Mouse (Mus musculus): ENCODE measurements around the gene Pard3b. TPM values are rescaled to one million over a fixed set of nuclear protein-coding genes. Genes with fewer than 3 reads are reported as not detected.

The Pard3b gene
- polyA plus RNA-seq, 1 experiment from 2014 or later: 27.7 TPM

DNA sequence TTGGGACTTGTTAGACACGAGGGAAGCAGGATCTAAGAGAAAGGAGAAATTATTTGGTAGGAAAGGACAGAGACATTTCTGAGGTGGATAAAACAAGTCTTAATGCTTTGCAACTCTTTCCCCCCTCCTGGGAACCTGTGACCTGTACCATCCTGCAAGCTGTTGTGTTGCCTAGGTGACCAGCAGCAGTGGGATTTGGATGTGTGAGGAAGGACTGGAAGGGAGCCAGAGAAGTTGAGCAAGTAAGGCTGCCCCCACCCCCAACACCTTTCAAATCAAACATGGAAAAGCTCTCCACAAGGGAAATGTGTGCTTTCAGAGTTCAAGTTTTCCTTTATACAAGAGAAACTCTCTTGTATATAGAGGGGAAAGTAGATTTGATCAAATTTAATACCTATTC is 595.4 kb downstream of the Pard3b start:
- Histone ChIP-seq H3K27me3 (replicated peaks) (no peaks in the 10 kb centered on the region), H3K4me2 (replicated peaks) (no peak overlapping the region), H3K36me3 (no peaks in the 10 kb centered on the region), H3K4me1 (replicated peaks) (no peaks in the 10 kb centered on the region), H3K9ac (no peak overlapping the region), H3K27ac (no peak overlapping the region), H3K4me3 (replicated peaks) (no peak overlapping the region), H3K9me3 (no peaks in the 10 kb centered on the region)
- no peak for ATAC-seq
- 54% methylated on average over 1 of the region's 1 CpGs for WGBS

- Histone ChIP-seq H3K9me3 (no peaks in the 10 kb centered on the region), H3K27me3 (replicated peaks) (no peaks in the 10 kb centered on the region), H3K27ac (no peak overlapping the region), H3K36me3 (no peaks in the 10 kb centered on the region), H3K4me1 (replicated peaks) (no peaks in the 10 kb centered on the region), H3K4me3 (replicated peaks) (no peak overlapping the region), H3K9ac (no peak overlapping the region), H3K4me2 (replicated peaks) (no peak overlapping the region)
- WGBS: 92% methylated on average over 5 of the region's 5 CpGs
- ATAC-seq: no peak
Measured at GRCm38 (mm10) chr1:62235121-62235520, 596.5 kb downstream of the Pard3b start.

DNA sequence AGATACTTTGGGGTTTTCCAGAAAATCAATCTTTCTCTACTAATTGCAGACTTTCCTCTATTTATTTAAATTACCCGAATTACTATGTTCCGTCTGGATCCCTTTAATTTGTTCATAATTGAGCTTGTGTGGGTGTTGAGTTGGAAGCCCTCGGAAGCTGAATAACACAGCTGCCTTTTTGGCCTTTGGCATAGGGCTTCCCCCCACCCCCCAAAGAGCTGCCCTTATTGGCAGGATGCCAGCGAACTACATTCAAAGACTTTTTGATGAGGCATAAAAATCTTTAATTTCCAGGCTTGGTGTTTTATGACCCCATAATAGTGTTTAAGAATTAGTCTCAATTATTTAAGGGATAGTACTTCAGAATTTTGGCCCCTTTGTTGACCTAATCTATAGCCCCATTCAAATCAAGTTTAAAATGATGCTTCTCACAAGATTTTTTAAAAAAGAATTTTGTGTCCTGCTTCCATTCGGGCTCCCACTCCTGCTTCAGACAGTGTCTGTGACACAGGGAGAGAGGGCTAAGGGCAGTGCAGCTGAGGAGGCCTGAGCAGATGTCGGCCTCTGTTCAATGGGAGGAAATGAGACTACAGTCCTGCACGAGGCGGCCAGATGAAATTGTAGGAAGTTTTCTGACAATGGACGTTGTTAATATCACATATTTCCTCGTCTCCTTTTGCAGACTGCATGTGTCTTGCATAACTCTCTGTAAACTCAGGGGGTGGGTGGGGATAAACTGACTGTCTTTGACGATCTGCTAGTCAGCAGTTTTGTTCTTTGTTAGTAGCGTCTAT is 605.8 kb downstream of the Pard3b start:
- no peaks in the 10 kb centered on the region for H3K36me3 ChIP-seq
- no peaks in the 10 kb centered on the region for H3K4me1 ChIP-seq (replicated peaks)
- no peak overlapping the region for H3K4me2 ChIP-seq (replicated peaks)
- 42% methylated on average over 12 of the region's 12 CpGs for WGBS
- ATAC-seq: no peak
- H3K4me3 ChIP-seq (replicated peaks): no peak overlapping the region
- no peak overlapping the region for H3K9ac ChIP-seq
- H3K27me3 ChIP-seq (replicated peaks): no peaks in the 10 kb centered on the region
- no peaks in the 10 kb centered on the region for H3K9me3 ChIP-seq
- no peak overlapping the region for H3K27ac ChIP-seq

DNA sequence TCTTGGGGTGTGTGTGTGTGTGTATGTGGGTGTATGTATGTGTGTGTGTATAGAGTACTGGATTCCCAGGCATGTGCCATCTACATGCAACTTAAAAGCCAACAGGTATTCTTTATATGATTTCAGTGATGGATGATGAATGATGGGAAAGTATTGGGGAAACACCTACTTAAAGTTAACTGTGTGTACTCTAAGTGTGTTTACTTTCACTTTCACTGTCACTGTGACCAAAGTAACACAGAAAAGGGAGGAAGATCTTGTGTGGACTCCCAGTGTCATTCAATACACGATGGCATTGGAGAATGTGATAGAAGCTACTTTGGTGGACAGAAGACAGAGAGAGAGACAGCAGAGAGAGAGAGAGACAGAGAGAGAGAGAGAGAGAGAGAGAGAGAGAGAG is 613.8 kb downstream of the Pard3b start:
- H3K9ac ChIP-seq: no peak overlapping the region
- H3K36me3 ChIP-seq: no peaks in the 10 kb centered on the region
- no peaks in the 10 kb centered on the region for H3K4me1 ChIP-seq (replicated peaks)
- H3K27me3 ChIP-seq (replicated peaks): no peaks in the 10 kb centered on the region
- H3K4me2 ChIP-seq (replicated peaks): no peak overlapping the region
- no peak overlapping the region for H3K4me3 ChIP-seq (replicated peaks)
- 94% methylated on average over 1 of the region's 1 CpGs for WGBS
- no peaks in the 10 kb centered on the region for H3K9me3 ChIP-seq
- H3K27ac ChIP-seq: no peak overlapping the region
- ATAC-seq: no peak

GRCm38 (mm10) chr1:62254316-62254715 is 615.7 kb downstream of the Pard3b start:
- Histone ChIP-seq H3K9ac (no peak overlapping the region), H3K36me3 (no peaks in the 10 kb centered on the region), H3K27me3 (replicated peaks) (no peaks in the 10 kb centered on the region), H3K27ac (no peak overlapping the region), H3K4me2 (replicated peaks) (no peak overlapping the region), H3K4me1 (replicated peaks) (no peaks in the 10 kb centered on the region), H3K9me3 (no peaks in the 10 kb centered on the region), H3K4me3 (replicated peaks) (no peak overlapping the region)
- 75% methylated on average over 4 of the region's 4 CpGs for whole genome bisulfite sequencing
- ATAC-seq: no peak

GRCm38 (mm10) chr1:62254888-62255287 is 616.3 kb downstream of the Pard3b start:
- Histone ChIP-seq H3K4me1 (replicated peaks) (no peaks in the 10 kb centered on the region), H3K4me2 (replicated peaks) (no peak overlapping the region), H3K36me3 (no peaks in the 10 kb centered on the region), H3K4me3 (replicated peaks) (no peak overlapping the region), H3K9me3 (no peaks in the 10 kb centered on the region), H3K9ac (no peak overlapping the region), H3K27me3 (replicated peaks) (no peaks in the 10 kb centered on the region), H3K27ac (no peak overlapping the region)
- WGBS: 87% methylated on average over 1 of the region's 1 CpGs
- ATAC-seq: no peak

DNA sequence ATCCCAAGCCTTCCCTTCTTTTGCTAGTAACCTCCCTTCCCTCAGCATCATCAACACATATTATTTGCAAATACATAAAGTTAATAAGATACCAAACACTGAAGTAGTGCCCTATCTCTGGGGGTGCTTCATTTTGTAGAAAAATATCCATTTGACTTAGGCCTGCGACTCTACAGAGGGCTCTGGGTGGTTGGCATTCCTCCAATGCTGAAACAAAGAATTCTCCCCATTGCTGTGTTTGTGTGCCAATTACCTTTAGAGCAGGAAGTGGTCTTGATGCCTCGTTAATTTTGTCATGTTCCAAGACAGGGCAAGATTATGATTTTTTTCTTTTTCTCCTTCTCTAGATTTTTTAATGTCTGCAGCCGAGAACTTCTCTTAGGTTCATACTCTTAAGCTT is 637.8 kb downstream of the Pard3b start:
- no peaks in the 10 kb centered on the region for H3K4me1 ChIP-seq (replicated peaks)
- no peaks in the 10 kb centered on the region for H3K9me3 ChIP-seq
- H3K36me3 ChIP-seq: no peaks in the 10 kb centered on the region
- H3K27ac ChIP-seq: no peak overlapping the region
- 83% methylated on average over 3 of the region's 3 CpGs for WGBS
- no peak overlapping the region for H3K9ac ChIP-seq
- no peak overlapping the region for H3K4me2 ChIP-seq (replicated peaks)
- no peak for ATAC-seq
- no peak overlapping the region for H3K4me3 ChIP-seq (replicated peaks)
- H3K27me3 ChIP-seq (replicated peaks): no peaks in the 10 kb centered on the region

GRCm38 (mm10) chr1:62278586-62278985 is 640.0 kb downstream of the Pard3b start:
- Histone ChIP-seq H3K9ac (no peak overlapping the region), H3K4me3 (replicated peaks) (no peak overlapping the region), H3K27me3 (replicated peaks) (no peaks in the 10 kb centered on the region), H3K4me2 (replicated peaks) (no peak overlapping the region), H3K36me3 (no peaks in the 10 kb centered on the region), H3K9me3 (no peaks in the 10 kb centered on the region), H3K27ac (no peak overlapping the region), H3K4me1 (replicated peaks) (no peaks in the 10 kb centered on the region)
- WGBS: 69% methylated on average over 1 of the region's 1 CpGs
- ATAC-seq: no peak

GRCm38 (mm10) chr1:62280586-62280985 is 642.0 kb downstream of the Pard3b start:
- ATAC-seq: no peak

GRCm38 (mm10) chr1:62282835-62283234 is 644.2 kb downstream of the Pard3b start:
- Histone ChIP-seq H3K9ac (no peak overlapping the region), H3K27ac (no peak overlapping the region), H3K4me1 (replicated peaks) (no peaks in the 10 kb centered on the region), H3K27me3 (replicated peaks) (no peaks in the 10 kb centered on the region), H3K9me3 (no peaks in the 10 kb centered on the region), H3K4me3 (replicated peaks) (no peak overlapping the region), H3K36me3 (no peaks in the 10 kb centered on the region), H3K4me2 (replicated peaks) (no peak overlapping the region)
- ATAC-seq: no peak
- 66% methylated on average over 6 of the region's 6 CpGs for WGBS

More at GRCm38 (mm10) chr1:62280586-62280985, 642.0 kb downstream of the Pard3b start:
- H3K27me3 ChIP-seq (replicated peaks): no peaks in the 10 kb centered on the region
- no peak overlapping the region for H3K27ac ChIP-seq
- H3K4me1 ChIP-seq (replicated peaks): no peaks in the 10 kb centered on the region
- H3K4me3 ChIP-seq (replicated peaks): no peak overlapping the region
- H3K36me3 ChIP-seq: no peaks in the 10 kb centered on the region
- no peak overlapping the region for H3K9ac ChIP-seq
- no peak overlapping the region for H3K4me2 ChIP-seq (replicated peaks)
- no peaks in the 10 kb centered on the region for H3K9me3 ChIP-seq

DNA sequence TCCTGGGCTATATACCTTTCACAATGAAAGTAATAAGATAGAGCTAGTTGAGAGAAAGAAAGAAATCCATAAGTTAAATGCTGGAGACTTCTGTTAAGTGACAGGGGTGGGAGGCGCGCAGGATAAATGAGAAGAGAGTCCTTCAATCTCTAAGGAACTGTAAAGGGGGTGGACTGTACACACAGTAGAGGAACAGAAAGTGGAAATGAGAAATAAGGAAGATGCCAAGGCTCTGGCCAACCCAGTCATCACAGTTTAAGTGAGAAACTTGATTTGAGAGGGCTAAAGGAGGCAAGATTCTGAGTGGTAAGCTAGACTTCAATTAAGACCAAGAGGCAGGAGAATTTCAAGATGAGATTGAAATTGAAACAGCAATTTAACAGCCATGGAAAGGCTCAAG is 645.0 kb downstream of the Pard3b start:
- WGBS: 96% methylated on average over 2 of the region's 2 CpGs
- Histone ChIP-seq H3K27me3 (replicated peaks) (no peaks in the 10 kb centered on the region), H3K4me3 (replicated peaks) (no peak overlapping the region), H3K4me2 (replicated peaks) (no peak overlapping the region), H3K36me3 (no peaks in the 10 kb centered on the region), H3K4me1 (replicated peaks) (no peaks in the 10 kb centered on the region), H3K9ac (no peak overlapping the region), H3K9me3 (no peaks in the 10 kb centered on the region), H3K27ac (no peak overlapping the region)
- no peak for ATAC-seq

DNA sequence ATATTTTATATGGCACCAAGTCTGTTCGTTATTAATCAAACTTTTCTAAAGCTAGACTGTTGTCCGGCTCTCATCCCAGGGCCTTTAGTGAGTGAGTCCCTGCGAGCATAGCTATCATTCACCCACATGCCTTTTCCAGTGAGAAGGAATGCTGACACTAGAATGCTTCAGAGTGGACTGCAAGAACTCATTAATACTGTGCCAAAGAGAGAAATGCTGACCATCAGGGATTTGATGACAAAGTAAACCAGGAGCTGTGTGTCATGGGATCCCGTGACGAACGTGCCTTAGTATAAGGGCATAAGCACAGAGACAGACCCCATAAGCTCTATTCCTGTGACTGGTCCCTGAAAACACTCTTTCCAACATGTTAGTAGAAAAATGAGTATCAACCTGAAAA is 670.8 kb downstream of the Pard3b start:
- 74% methylated on average over 6 of the region's 6 CpGs for WGBS
- Histone ChIP-seq H3K4me2 (replicated peaks) (no peak overlapping the region), H3K27ac (no peak overlapping the region), H3K27me3 (replicated peaks) (no peaks in the 10 kb centered on the region), H3K9me3 (no peaks in the 10 kb centered on the region), H3K4me3 (replicated peaks) (no peak overlapping the region), H3K4me1 (replicated peaks) (no peaks in the 10 kb centered on the region), H3K36me3 (no peaks in the 10 kb centered on the region), H3K9ac (no peak overlapping the region)
- no peak for ATAC-seq

DNA sequence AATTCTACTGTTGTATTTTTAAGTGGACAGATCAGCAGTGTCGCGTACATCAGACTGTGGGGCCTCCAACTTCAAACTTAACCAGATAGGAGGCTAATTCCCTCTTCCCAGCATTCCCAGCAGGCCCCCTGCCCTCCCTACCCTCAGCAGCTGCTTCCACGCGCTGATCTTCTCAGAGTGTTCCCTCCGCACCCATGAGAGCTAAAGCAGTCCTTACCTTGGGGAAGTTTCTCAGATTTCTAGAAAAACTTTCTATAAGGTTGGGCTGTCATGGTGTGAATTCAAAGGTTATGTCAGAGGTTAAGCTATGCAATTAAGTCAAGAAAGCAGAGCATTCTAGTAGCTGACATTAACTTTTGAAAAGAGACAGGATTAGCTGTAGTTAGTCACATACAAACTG is 686.6 kb downstream of the Pard3b start:
- no peaks in the 10 kb centered on the region for H3K36me3 ChIP-seq
- no peak overlapping the region for H3K4me2 ChIP-seq (replicated peaks)
- no peaks in the 10 kb centered on the region for H3K4me1 ChIP-seq (replicated peaks)
- no peak for ATAC-seq
- no peaks in the 10 kb centered on the region for H3K27me3 ChIP-seq (replicated peaks)
- no peak overlapping the region for H3K4me3 ChIP-seq (replicated peaks)
- 44% methylated on average over 5 of the region's 5 CpGs for whole genome bisulfite sequencing
- H3K27ac ChIP-seq: no peak overlapping the region
- H3K9me3 ChIP-seq: no peaks in the 10 kb centered on the region
- no peak overlapping the region for H3K9ac ChIP-seq
